Mouse (Mus musculus) thymus, adult 2 months (tissue): ENCODE measurements at regions not wholly inside any gene's neighbourhood (a gene's known extent, or its start where the extent isn't known, plus 50 kb on each side); places are given as distances from the start of the nearest gene placed in this dataset.

Experiments
- CTCF ChIP-seq: fragments of 200-500 bp; IDR thresholded peaks from 2 replicates; pipeline ENCODE4 v1.5.1; 2012; ENCODE audit warnings: mild to moderate bottlenecking, control low read depth, low read length, moderate library complexity, borderline replicate concordance; ENCODE audit not compliant: control insufficient read depth, poor library complexity, insufficient read depth; ENCODE audit errors: extremely low read depth
- POLR2A ChIP-seq: fragments of 200-500 bp; IDR thresholded peaks from 2 replicates; pipeline ENCODE4 v1.6.1; 2012; ENCODE audit warnings: mild to moderate bottlenecking, low read length, control low read depth, moderate library complexity; ENCODE audit not compliant: control insufficient read depth, poor library complexity, insufficient read depth; ENCODE audit errors: extremely low read depth

- no peak for TF ChIP-seq CTCF
- TF ChIP-seq POLR2A: no peak
Observed at GRCm38 (mm10) chr6:13964013-13964412, 92.7 kb upstream of the 2610001J05Rik start.
